Mouse (Mus musculus) ES-Bruce4 (cell line): ENCODE results near the gene Zfp296.
A peak's percentile ranks its signal among the peaks of the same experiment; 100 is the strongest.

Experiments
- CTCF ChIP-seq: IDR thresholded peaks from one replicate; pipeline ENCODE4 v1.8.1; 2011; ENCODE audit warnings: low read depth, low read length
- POLR2A ChIP-seq: IDR thresholded peaks from one replicate; pipeline ENCODE4 v1.8.1; 2011; ENCODE audit warnings: low read length; ENCODE audit not compliant: insufficient read depth

GRCm38 (mm10) chr7:19629361-19629734, 52.3 kb downstream of the Zfp296 start, which contains the start of gene Relb:
- no peak for TF ChIP-seq CTCF
- peak; percentile 16 for TF ChIP-seq POLR2A
